Mouse (Mus musculus) CH12.LX (cell line): ENCODE results near the gene Cmtm3. TPM values are rescaled to one million over a fixed set of nuclear protein-coding genes. Genes with fewer than 3 reads are reported as not detected.

Experiments used
- DNase-seq: peaks from one replicate; pipeline ENCODE4 v3.0.0-alpha.2; 2013; ENCODE audit errors: extremely low read depth
- H3K27ac ChIP-seq: 2 replicates; pipeline ENCODE4 v1.5.1; 2012; ENCODE audit warnings: low read depth, mild to moderate bottlenecking, control low read depth, moderate library complexity; ENCODE audit not compliant: insufficient read depth
- H3K27me3 ChIP-seq: replicated peaks from 2 replicates; pipeline ENCODE3; 2012; ENCODE audit warnings: inconsistent platforms
- H3K36me3 ChIP-seq, 2 experiments: replicated peaks in 1 of 2; 2 replicates each; pipeline versions ENCODE3 to v1.6.1; 2012; ENCODE audit warnings: inconsistent platforms in 1 of 2, low read length in 1 of 2, mild to moderate bottlenecking in 1 of 2, mixed read lengths in 1 of 2, moderate library complexity in 1 of 2; ENCODE audit not compliant: control insufficient read depth in 1 of 2, insufficient read depth in 1 of 2
- H3K4me1 ChIP-seq, 2 experiments: 2 replicates each; pipeline ENCODE4 v1.6.1; 2012; ENCODE audit warnings: inconsistent platforms in 1 of 2, moderate library complexity in 1 of 2; ENCODE audit not compliant: insufficient read depth in 2 of 2, control insufficient read depth in 1 of 2
- H3K4me2 ChIP-seq: 2 replicates; pipeline ENCODE4 v1.6.1; 2012; ENCODE audit warnings: low read depth, mild to moderate bottlenecking, control low read depth; ENCODE audit not compliant: poor library complexity, insufficient read depth, severe bottlenecking
- H3K4me3 ChIP-seq, 3 experiments: fragments of 150-350 bp in 1 of 3; sonication (generic) in 1 of 3; replicated peaks in 1 of 3; 2 replicates each; pipeline versions ENCODE3 to v1.5.1; 2011 to 2012; ENCODE audit warnings: low read depth in 2 of 3, low read length in 2 of 3, mild to moderate bottlenecking in 2 of 3, moderate library complexity in 2 of 3, control low read depth in 1 of 3, improper control_type of control experiment in 1 of 3, inconsistent platforms in 1 of 3, mixed read lengths in 1 of 3; ENCODE audit not compliant: poor library complexity in 1 of 3
- H3K79me2 ChIP-seq: replicated peaks from 2 replicates; pipeline ENCODE4 v1.6.1; 2012; ENCODE audit warnings: mild to moderate bottlenecking, moderate library complexity; ENCODE audit not compliant: control insufficient read depth, poor library complexity, insufficient read depth, severe bottlenecking; ENCODE audit errors: extremely low read depth
- H3K9ac ChIP-seq: 2 replicates; pipeline ENCODE4 v1.6.1; 2012; ENCODE audit warnings: low read depth, mild to moderate bottlenecking, control low read depth, moderate library complexity; ENCODE audit not compliant: insufficient read depth
- H3K9me3 ChIP-seq: replicated peaks from 2 replicates; pipeline ENCODE3; 2012; ENCODE audit warnings: low read length, inconsistent platforms, mixed read lengths
- BHLHE40 ChIP-seq: IDR thresholded peaks from 2 replicates; pipeline ENCODE4 v1.6.1; 2011; ENCODE audit warnings: mild to moderate bottlenecking, low read depth, low read length, improper control_type of control experiment
- CHD1 ChIP-seq: IDR thresholded peaks from 2 replicates; pipeline ENCODE4 v1.6.1; 2012; ENCODE audit warnings: low read depth, low read length, improper control_type of control experiment, inconsistent platforms
- CTCF ChIP-seq, 2 experiments: IDR thresholded peaks in 1 of 2; conservative IDR thresholded peaks in 1 of 2; 2 replicates each; pipeline ENCODE4 v1.5.1; 2011 to 2012; ENCODE audit warnings: low read depth in 2 of 2, low read length in 2 of 2, improper control_type of control experiment in 1 of 2, inconsistent platforms in 1 of 2, mild to moderate bottlenecking in 1 of 2, moderate library complexity in 1 of 2
- ELF1 ChIP-seq: IDR thresholded peaks from 2 replicates; pipeline ENCODE4 v1.6.1; 2014; ENCODE audit warnings: low read depth, mild to moderate bottlenecking, inconsistent platforms, low read length, improper control_type of control experiment
- EP300 ChIP-seq: IDR thresholded peaks from 2 replicates; pipeline ENCODE4 v1.6.1; 2011; ENCODE audit warnings: low read length, improper control_type of control experiment
- IRF4 ChIP-seq: IDR thresholded peaks from 2 replicates; pipeline ENCODE4 v1.6.1; 2014; ENCODE audit warnings: low read depth, mild to moderate bottlenecking, inconsistent platforms, low read length, improper control_type of control experiment
- JUN ChIP-seq: IDR thresholded peaks from 2 replicates; pipeline ENCODE4 v1.6.1; 2011; ENCODE audit warnings: low read depth, mild to moderate bottlenecking, low read length, improper control_type of control experiment, moderate library complexity; ENCODE audit not compliant: insufficient read depth
- JUND ChIP-seq: conservative IDR thresholded peaks from 2 replicates; pipeline ENCODE4 v1.6.1; 2011; ENCODE audit warnings: low read depth, low read length, improper control_type of control experiment
- MAFK ChIP-seq: IDR thresholded peaks from 2 replicates; pipeline ENCODE4 v1.6.1; 2011; ENCODE audit warnings: low read length, improper control_type of control experiment; ENCODE audit not compliant: insufficient replicate concordance
- MXI1 ChIP-seq: IDR thresholded peaks from 2 replicates; pipeline ENCODE4 v1.6.1; 2011; ENCODE audit warnings: mild to moderate bottlenecking, low read depth, low read length, improper control_type of control experiment
- MYC ChIP-seq: IDR thresholded peaks from 2 replicates; pipeline ENCODE4 v1.6.1; 2011; ENCODE audit warnings: low read depth, mild to moderate bottlenecking, improper control_type of control experiment, low read length
- NELFE ChIP-seq: IDR thresholded peaks from 2 replicates; pipeline ENCODE4 v1.6.1; 2011; ENCODE audit warnings: low read depth, low read length, improper control_type of control experiment
- POLR2A ChIP-seq: IDR thresholded peaks from 2 replicates; pipeline ENCODE4 v1.6.1; 2011; ENCODE audit warnings: low read depth, mild to moderate bottlenecking, improper control_type of control experiment, low read length
- POLR2AphosphoS2 ChIP-seq: IDR thresholded peaks from 2 replicates; pipeline ENCODE4 v1.6.1; 2011; ENCODE audit warnings: low read depth, low read length, improper control_type of control experiment
- SMC3 ChIP-seq: IDR thresholded peaks from 2 replicates; pipeline ENCODE4 v1.6.1; 2011; ENCODE audit warnings: low read depth, low read length, improper control_type of control experiment
- TBP ChIP-seq: conservative IDR thresholded peaks from 2 replicates; pipeline ENCODE4 v1.6.1; 2011; ENCODE audit warnings: low read depth, low read length, improper control_type of control experiment
- UBTF ChIP-seq: IDR thresholded peaks from 2 replicates; pipeline ENCODE4 v1.6.1; 2012; ENCODE audit warnings: low read depth, mild to moderate bottlenecking, inconsistent platforms, low read length, improper control_type of control experiment, moderate library complexity
- dilution Hi-C: fragments of 300-500 bp; cut with MboI; formaldehyde crosslinking; loops from 2 replicates; pipeline ENCODE4 v1.14.3; 2020; ENCODE audit warnings: low sequenced_read_pairs; ENCODE audit not compliant: extremely low pct_unique_long_range_greater_than_20kb, extremely low pct_ligation_motif_present
- in situ Hi-C: fragments of 300-500 bp; cut with MboI; formaldehyde crosslinking; loops from 3 replicates; pipeline ENCODE4 v1.14.3; 2019; ENCODE audit warnings: low sequenced_read_pairs, low pct_ligation_motif_present, low pct_unique_long_range_greater_than_20kb, mixed read lengths
- polyA plus RNA-seq: library from polyadenylated mRNA; unstranded; fragments of >175 nt; gene quantifications from 2 replicates; pipeline ENCODE4 v1.2.1, GENCODE M21; 2012; ENCODE audit warnings: low read depth; ENCODE audit not compliant: insufficient read length
- total RNA-seq, 2 experiments: library from RNA; depleted of rRNA; stranded (reverse); fragments of 300-350 nt in 1 of 2; fragments of >200 nt in 1 of 2; gene quantifications; 2 replicates each; pipeline ENCODE4 v1.2.3; 2012 to 2014

Cmtm3 gene
- total and polyA plus RNA-seq, 3 experiments: 3.9 to 11.0 (median 4.3) TPM

DNA sequence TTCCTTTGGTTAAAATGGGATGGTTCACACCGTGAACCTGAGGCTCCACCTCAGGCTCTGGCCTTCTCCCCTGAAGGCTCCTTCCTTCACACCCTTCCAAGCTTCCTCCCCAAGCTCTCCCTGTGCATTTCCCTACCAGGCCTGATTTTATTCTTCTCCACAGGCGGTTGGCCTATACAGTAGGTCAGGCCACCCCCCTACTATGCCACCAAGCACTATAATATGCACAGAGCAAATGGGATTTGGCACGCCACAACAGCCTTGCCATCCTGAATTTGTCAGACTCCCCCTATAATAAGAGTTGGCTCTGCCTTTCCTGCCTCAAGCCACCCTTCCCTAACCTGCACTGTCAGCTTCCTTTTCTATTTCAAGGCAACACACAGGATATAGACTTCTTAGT lies 19.4 kb downstream of the Cmtm3 start:
- no peak for DNase-seq
- dilution Hi-C loops: no loop called here
- no peak overlapping the region for H3K9ac ChIP-seq

DNA sequence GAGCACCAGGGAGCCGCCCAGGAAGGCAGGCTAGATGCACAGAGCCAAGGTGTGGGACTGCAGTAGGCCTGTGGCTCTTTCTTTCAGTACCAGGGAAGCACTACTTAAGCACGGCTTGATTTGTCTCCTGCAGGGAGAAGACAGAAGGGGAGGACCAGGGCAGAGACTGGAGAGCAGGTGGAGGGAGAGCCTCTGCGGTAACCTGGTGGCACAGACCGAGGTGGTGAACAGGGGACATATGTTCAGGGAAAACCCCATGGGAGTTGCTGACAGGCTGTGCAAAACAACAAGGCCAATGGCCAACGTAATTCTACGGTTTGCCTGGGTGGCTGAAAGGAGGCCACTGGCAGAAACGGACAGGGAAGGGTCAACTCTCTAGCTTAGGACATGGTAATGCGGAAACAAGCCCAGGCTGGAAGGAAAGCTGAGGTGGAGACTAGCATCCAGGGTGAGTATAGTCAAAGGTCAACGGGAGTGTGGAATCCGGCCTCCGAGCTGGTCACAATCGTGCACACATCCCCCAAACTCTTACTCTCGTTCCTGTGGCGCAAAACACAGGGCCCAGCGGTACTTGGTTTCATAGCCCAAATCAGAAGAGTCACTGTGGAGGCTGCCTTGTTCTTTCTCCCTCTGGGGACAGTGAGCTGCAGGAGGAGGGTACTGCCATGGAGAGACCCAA lies 20.7 kb downstream of the Cmtm3 start:
- dilution Hi-C loops (no loop called here), in situ Hi-C loops (loop anchor here (25.0 kb wide), 1 partner anchor 177 kb away; the partner anchor contains the start of genes Car7 and Nae1)
- H3K36me3 ChIP-seq: peaks cover 0 to 15% of the 10 kb centered on the region in 2 experiments
- H3K27ac ChIP-seq: no peak overlapping the region
- H3K9me3 ChIP-seq: no peaks in the 10 kb centered on the region
- H3K4me2 ChIP-seq: no peak overlapping the region
- TF ChIP-seq MXI1: no peak
- no peak for TF ChIP-seq ELF1
- TF ChIP-seq NELFE: no peak
- TF ChIP-seq JUN: no peak
- no peak for TF ChIP-seq JUND
- TF ChIP-seq CHD1: no peak
- no peak for TF ChIP-seq SMC3
- H3K79me2 ChIP-seq: no peaks in the 10 kb centered on the region
- no peaks in the 10 kb centered on the region for H3K27me3 ChIP-seq
- DNase-seq: no peak
- H3K4me1 ChIP-seq: peaks cover 0 to 6% of the 10 kb centered on the region in 2 experiments; a peak in 1 of 4 replicates
- H3K4me3 ChIP-seq: no peak overlapping the region
- no peak overlapping the region for H3K9ac ChIP-seq

More for the DNA sequence above, 19.4 kb downstream of the Cmtm3 start:
- H3K79me2 ChIP-seq: no peaks in the 10 kb centered on the region
- no peak overlapping the region for H3K4me3 ChIP-seq
- in situ Hi-C loops: loop anchor here (25.0 kb wide), 1 partner anchor 179 kb away; the partner anchor contains the start of genes Car7 and Nae1
- H3K9me3 ChIP-seq: no peaks in the 10 kb centered on the region
- H3K4me2 ChIP-seq: no peak overlapping the region
- peaks cover 0 to 23% of the 10 kb centered on the region in 2 experiments for H3K36me3 ChIP-seq
- TF ChIP-seq CTCF (conservative IDR thresholded peaks at IDR 0.05 in 1 of 2, IDR thresholded peaks at IDR 0.05 in 1 of 2; ENCODE audit: low read depth in 2 of 2, low read length in 2 of 2) (no peak), POLR2A (no peak), TBP (no peak), MYC (no peak), POLR2AphosphoS2 (no peak), IRF4 (no peak), BHLHE40 (no peak), EP300 (no peak), UBTF (no peak), SMC3 (no peak), MAFK (no peak)
- peaks cover 0 to 6% of the 10 kb centered on the region in 2 experiments; a peak in 1 of 4 replicates for H3K4me1 ChIP-seq
- no peaks in the 10 kb centered on the region for H3K27me3 ChIP-seq
- H3K27ac ChIP-seq: no peak overlapping the region
